Mouse (Mus musculus): ENCODE measurements around the gene Myo16.

DNA sequence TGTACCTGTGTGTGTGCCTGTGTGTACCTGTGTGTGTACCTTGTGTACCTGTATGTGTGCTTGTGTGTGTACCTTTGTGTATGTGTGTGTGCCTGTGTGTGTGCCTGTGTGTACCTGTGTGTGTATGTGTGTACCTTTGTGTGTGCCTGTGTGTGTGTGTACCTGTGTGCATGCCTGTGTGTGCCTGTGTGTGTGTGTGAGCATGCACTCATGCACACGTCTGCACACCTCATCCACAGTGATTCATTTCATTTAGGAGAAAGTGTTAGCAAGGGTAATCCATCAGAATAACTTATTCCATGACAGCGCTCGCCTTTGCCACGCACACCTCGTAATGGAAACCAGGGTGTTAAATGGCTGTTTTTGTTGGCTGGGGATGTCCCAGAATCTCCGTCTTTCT lies 36.9 kb downstream of the Myo16 start:
- TF ChIP-seq CTCF (IDR thresholded peaks at IDR 0.05; ENCODE audit: low read depth) (no peak), EP300 (IDR thresholded peaks at IDR 0.05; ENCODE audit: low read depth) (no peak)
